Mouse (Mus musculus) thymus, postnatal 4 days (tissue): ENCODE results near the gene Tom1l2.

Experiments
- DNase-seq: peaks from one replicate; pipeline ENCODE4 v3.0.0; 2021

The Tom1l2 gene

DNA sequence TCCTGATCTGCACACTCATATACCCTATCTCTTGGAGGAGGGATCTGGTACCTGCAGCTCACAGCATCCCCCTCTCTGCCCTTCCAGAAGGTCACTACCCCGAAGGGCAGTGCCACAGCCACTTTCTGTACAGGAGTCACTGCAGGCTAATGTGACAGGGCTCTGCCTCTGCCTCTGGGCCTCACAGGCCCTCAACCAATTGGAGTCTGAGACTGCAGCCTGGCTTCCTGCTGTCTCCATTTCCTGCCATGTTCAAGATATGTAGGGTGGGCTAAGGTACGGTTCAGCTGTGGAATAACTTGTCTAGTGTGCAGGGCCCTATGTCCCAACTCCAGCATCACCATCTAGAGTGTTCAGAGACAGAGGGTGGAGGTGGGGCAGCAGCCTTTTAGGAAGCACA is 95.0 kb downstream of the Tom1l2 start:
- DNase-seq: peak; percentile 52

DNA sequence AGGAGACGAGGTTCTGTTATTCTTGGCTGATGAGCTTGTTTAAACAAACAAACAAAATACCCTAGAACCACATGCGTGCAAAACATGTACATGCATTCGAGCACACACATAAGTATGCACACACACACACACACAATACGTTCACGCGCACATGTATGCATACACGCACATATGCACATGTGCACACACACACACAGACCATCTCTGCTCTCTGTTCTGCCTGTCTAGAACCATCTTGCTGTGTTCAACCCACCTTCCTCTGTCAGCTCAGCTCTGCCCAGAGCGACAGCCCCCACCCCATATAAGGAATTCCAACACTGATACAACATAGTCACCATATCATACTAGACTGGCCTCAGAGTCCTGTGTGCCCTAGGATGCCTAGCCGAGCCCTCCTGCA is 96.0 kb downstream of the Tom1l2 start:
- no peak for DNase-seq

DNA sequence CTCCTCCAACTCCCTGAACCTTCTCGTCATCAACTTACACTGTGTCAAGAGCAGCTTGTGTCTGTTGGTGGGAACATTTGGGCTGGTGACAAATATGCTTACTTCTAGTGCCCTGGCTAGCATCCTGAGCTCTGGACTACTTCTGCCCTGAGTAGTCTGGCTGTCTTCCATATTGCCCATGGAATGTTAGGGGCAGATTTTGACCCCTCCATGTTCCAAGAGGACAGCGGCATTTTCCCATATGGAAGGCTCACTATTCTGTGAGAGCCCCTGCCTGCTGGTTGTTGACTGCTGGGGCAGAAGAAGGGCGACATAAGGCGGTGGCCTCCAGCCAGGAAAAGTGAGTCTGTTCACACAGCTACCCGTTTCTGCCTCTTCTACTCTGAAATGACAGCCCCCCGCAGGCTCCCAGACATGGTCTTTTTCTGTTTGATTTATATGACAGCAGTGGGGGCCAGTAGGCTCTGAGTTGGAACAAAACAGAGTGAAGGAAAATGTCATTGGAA is 96.5 kb downstream of the Tom1l2 start:
- DNase-seq: no peak

DNA sequence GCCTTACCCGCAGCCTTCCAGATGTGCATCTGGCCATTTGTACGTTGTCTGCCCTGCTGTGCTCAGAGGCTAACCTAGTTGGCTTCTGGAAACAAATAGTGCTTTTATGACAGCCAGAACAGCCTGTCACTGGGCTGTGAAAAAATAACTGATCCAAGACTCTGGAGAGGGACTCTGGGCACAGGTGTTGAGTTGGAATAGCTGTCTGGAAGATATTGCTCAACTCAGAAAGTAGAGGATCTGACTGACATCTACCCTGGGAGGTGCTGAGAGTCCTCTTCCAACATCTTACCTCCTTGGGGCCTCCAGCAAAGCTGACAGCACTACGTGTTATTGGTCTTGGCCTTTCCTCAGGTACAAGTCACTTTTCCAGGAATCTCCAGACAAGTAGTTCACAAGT is 97.1 kb downstream of the Tom1l2 start:
- no peak for DNase-seq

DNA sequence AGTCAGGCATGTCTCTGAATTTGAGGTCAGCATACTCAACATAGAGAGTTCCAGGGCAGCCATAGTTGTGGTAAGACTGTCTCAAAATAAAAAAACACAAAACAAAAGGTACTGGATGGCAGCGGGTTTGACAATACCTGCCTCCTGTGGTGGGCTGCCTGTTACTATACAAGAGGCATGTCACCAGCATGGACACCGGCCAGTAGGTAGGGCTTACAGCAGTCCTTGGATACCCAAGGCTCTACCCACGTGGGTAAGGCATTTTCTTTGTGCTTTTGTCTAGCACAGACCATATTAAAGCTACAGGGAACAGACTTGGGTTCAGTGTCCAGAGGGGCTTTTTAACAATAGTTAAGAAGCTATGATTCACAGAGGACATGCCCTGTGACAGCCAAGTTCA is 97.5 kb downstream of the Tom1l2 start:
- no peak for DNase-seq

DNA sequence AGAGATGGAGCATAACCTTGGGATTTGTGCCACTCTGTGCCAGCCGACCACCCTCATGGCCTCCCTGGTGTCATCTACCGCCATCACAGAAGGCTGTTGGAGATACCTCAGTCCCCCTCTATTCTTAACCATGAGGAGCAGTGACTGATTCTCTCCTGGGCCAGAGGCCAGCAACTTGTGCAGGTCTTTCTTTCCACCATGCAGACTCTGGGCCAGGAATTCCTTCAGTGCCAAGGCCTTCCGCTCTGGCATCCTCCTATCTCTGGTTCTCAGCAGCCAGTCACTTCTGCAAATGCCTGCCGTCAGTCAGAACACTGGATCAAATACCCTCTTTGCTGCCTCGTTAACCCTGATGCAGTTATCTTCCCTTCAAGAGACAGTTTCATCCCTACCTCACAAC is 98.4 kb downstream of the Tom1l2 start:
- no peak for DNase-seq

DNA sequence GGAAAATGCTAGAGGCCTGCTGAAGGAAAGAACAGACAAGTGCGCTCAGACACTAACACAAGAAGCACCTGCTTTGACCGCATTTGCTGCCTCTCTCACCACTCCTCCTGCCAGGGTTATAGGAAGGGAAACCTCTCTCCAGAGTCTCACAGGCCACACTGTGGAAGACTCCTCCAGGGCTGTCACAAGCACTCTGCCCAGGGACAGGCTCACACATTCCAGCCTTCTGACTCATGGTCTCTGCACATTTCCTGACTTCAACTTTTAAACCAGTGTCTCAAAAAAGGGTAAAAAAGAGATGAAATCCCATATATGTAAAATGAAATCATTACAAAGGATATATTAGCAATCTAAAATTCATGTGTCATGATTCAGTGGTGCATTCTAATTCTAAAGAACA is 99.2 kb downstream of the Tom1l2 start:
- no peak for DNase-seq

DNA sequence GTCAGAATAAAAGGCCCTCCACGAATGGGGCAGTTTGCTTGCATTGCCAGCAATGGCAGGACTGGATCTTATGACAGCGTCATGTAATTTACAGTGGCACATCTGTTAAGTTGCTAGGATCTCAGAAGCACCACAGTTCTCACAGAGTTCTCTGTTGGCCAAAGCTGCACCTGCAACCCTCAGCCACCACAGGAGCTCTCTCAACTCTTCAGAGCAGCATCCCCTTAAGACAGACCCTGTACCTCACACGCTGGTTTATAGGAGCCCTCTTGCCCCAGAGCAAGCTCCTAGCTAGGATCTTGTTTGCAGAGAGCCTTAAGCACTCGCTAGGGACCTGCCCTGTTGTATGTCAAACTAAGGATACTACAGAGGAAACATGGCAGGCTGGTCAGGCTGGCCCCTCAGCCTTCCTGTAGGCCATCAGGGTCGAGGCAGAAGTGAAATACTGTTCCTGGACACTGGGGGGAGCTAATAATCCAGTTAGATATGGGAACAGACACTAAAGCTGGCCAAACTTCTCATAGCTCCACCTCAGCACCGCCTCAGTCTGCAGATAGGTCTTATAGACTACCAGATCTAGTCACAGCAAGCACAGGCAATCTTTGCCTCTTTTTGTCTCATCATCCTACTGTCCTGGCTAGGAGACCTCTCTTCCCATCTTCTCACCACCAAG is 101.6 kb downstream of the Tom1l2 start:
- peak; percentile 77 for DNase-seq

DNA sequence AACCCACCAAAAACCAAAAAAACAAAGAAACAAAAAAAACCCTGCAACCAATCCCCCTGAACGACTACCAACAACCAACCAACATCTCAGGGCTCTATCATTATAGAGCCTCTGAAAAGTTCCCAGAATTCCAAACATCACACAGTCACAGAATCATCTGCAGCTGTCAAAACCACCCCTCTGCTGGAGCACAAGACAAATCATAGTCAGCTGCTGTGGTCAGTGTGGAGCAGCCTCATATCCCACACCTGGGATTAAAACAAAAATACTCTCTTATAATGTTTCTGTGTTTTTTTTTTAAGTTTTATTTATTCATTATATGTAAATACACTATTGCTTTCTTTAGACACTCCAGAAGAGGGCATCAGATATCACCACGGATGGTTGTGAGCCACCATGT is 102.8 kb downstream of the Tom1l2 start:
- no peak for DNase-seq

DNA sequence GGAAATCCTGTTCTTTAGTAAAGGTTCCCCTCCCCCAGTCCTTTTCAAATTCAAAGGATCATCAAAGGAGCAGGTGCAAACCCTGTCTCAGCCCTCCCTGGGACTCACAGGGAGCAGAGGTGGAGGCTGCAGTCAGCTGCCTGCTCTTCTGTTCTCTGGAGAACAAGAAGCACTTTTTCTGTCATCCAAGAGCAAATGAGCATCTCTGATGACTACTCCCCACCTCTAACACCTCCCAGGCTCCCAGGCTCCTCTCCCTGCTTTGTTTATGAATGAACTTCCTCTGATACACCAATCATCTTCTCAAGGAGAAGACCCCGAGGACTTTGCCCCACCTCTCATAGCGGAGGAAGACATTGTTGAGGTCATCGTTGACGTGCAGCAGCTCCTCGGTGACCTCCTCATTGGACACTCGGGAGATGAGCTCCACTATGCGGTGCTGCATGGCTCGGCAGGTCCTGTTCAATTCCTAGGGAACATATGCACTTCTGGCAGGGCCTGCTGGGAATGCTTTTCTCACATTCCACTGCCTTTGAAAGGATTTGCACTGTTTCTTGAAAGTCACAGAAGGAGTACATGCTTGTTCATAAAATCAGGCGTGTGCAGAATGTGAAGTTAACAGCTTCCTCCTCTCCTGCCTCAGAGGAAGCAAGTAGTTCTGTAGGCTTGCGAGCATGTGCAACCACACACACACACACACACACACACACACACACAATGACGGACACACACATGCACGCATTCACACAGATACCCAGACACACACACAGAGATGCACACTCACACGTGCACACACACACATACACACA is 103.9 kb downstream of the Tom1l2 start:
- peak; percentile 61 for DNase-seq

DNA sequence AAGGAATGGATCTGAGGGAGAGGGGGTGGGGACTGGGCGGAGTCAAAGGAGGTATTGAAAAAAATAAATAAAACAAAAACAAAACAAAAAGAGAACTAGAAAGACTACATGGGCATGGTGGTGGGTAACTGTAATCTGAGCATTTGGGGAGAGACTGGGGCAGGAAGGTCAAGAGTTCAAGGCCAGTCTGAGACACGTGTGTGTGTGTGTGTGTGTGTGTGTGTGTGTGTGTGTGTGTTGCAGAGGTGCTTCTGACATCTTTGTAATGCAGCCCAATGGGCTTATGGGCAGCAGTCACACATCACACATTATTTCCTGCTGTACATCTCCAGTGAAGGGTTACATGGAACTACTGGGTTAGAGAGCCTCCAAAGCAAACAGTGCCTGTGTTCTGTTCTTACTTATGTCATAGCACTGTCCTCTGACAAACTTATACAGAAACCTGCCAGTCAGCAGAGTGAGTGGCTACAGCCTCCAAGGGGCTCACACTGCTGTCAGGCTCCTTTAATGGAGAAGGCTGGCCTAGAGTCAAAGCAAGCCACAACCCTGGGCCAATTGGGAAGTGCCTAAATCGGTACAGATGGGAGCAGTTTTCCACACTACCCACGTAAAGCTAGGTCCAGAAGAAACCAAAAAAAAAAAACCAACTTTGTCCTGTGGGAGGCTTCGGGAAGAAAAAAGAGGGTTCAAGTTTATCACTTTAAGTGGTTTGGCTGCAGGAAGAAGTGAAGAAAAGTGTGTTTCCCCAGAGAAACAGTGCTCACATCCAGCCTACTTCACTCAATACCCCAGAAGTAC is 104.8 kb downstream of the Tom1l2 start:
- peak; percentile 43 for DNase-seq

DNA sequence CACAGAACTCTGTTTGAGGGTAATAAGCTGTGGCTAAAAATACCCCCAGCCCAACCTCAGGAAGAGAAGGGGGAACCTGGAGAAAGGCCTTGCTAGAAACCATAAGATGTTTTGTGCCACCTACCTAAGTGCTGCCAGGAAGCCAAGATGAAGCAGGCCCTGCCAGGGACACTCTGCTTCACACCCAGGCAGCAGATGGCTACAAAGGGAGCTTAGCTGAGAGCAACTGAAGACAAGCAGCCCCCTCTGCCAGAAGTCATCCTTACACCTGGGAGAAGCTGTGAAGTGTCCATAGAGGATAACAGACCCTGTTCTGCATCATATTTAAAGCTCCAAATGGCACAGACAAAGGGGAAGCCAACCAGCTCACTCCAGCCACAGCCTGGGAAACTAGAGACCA is 106.6 kb downstream of the Tom1l2 start:
- peak; percentile 56 for DNase-seq

DNA sequence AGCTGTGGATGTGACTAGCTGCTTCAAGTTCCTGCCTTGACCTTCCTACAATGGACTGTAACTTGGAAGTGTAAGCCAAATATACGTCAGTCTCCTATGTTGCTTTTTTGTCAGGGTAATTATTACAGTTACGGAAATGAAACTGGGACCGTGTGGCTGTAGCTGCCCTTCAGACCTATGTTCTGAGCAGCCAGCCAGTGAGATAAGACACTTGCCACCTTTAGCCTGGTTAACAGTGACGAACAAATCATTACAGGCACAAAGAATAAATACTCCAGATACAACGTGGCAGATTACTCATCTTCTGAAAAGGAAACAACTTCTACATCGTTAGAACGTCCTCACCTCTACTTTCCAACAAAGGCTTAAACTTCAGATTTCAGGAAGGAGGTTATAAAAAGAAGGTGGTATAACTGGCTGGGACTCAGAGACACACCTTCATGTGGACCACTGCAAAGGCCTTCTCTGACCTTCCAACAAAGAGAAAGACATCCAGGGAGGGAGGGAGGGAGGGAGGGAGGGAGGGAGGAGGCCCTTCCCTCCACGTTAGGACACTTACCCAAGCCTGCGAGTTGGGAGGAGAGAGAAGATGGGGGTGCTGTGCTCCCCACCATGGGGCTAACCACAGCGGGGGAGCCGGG is 108.1 kb downstream of the Tom1l2 start:
- no peak for DNase-seq

DNA sequence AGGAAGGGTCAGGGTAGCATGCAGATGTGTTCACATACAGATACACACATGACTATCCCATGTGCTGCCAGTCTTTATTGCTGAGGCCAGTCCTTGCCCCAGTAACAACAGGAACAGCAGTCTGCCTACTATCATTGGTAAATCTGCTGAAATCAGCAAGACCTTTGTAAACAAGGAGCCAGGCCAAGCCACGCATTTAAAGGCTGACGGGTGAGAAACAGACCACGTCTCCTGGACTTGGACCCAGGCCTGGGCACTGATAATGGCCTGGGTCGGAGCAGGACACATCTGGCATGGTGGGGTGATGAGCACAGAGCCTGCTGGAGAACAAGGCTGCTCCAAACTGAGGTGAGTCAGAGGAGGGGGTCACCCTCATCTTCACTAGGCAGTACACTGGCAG is 112.2 kb downstream of the Tom1l2 start:
- no peak for DNase-seq

DNA sequence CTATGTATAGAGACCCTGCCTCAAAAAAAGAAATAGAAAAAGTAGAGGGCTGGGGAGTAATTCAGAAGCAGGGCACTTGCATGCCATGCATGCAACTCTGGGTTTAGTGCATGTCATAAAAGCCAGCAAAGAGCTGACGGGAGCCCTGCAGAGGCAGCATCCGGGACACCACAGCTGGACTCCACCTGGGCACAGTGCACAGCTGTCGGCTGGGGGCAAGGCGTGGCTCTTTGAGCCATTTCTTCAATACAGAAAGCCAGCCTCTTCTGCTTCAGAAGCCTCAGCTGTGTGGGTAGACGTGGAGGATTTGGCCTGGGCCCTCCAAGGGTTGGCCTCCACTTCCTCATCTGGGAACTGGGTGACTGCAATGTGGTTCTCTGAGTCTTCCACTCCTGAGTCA is 117.4 kb downstream of the Tom1l2 start:
- peak; percentile 78 for DNase-seq

DNA sequence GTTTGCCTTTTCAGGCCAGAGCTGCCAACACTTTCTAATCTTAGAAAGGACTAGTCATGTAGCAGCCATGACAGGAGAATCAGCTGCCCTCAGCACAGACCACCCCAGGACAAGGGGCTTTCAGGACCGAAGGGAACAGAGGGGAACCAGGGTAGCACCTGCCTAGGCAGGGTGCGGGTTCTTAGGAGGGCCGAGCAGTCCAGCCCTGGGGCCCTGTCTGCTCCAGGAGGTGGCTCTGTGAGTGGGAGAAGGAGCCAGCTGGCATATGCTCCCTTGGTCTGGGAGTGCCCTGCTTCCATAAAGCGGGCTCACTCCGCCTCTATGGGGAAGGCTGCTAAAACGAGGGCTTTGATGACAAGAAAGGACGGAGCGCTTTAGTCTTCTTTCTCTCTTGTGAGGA is 119.5 kb downstream of the Tom1l2 start:
- peak; percentile 62 for DNase-seq

DNA sequence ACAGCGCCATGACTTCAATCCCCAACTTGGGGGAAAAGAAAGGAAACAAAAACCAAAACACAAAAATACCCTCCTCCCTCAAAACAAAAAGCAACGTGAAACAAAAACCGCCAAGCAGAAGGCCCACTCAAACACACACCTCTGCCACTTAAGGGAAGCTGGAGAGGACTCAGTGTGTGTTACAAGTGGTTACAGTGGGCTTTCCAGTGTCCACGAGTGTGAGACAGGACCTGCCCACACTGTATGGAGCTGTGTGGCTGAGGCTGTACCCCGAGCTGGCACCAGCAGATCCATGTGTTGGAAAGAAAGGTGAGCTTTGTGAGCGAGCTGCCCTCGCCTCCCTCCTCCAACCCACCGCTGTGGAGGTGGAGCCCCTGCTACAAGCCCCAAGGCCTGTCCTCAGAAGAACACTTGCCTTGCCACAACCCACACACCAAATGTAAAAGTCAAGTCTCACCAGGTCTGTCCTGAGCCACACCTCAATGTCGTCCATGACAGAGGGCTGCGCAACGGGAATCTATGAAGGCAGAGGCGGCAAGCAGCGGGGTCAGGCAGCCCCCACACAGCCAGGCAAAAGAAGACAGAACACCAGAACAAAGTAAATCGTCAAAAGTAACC is 120.2 kb downstream of the Tom1l2 start:
- peak; percentile 72 for DNase-seq

DNA sequence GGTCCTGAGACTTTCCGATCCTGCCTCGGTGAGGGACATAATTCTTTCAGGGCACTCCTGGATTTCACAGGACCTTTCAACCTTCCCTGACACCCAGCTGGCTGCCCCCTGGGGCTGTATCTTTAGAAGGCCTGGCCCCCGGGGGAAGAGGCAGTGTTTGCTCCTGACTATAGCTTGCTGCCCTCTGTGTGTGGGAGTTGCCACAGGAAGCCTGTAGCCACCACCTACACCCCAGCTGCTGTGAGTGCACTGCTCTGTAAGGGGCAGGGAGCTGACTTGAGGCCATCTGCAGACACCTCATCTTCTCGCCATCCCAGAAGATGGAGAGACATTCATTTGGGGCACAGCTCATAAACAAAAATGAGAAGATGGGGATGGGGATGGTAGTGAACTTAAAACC is 120.8 kb downstream of the Tom1l2 start:
- peak; percentile 69 for DNase-seq

DNA sequence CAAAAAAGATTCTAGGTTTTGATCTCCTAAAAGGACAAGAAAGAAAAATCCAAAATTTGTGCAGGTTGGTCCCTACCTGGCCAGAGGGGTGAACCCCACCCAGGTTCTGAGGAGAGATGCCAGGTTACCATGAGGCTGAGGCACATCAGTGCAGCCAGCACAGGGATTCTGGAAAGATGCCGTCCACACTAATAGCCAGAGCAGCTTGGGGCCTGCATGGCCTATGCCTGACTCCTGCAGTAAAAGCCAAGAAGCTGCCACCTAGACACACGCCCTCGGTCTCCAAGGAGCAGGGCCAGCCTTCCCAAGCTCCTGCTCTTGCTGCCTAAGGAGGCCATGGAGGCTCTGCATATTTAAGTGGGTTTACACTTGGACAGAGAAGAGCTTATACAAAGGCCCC is 121.4 kb downstream of the Tom1l2 start:
- DNase-seq: peak; percentile 46

DNA sequence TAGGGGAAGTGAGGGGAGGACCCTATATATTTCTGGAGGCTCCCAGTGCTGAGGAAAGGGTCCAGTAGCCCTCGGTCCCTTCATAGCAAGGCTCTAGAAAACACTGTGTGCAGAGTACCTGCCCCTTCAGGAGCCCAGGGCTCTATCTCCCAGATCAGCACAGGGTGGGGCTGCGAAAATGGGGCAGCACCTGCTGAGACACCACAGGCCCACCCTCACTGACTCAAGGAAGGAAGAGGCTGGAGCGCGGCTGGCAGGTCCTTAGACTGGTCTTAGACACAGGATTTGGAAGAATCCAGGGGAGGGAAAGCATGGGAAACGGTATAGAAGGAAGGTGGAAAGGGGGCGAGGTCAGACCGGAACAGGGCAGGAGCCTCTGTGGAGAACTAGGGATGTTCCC is 122.2 kb downstream of the Tom1l2 start:
- peak; percentile 75 for DNase-seq

DNA sequence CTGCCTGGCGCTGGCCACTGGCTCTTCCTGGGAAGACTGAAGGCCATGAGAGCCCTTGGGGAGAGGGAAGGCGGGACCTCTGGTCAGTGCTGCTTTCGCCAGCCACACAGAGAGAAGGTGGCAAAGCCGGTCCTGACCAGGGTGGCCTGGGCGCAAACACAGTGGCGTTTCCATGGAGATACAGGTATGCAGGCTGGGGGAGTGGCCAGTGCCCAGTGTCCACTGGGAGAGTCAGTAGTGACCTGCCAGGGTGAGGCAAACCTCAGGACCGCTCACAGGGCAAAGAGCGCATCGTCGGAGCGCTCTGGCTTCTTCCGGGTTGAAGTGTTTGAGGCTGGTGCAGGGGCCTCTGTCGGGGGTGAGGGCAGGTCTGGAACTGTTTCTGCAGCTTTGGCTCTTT is 122.9 kb downstream of the Tom1l2 start:
- no peak for DNase-seq

DNA sequence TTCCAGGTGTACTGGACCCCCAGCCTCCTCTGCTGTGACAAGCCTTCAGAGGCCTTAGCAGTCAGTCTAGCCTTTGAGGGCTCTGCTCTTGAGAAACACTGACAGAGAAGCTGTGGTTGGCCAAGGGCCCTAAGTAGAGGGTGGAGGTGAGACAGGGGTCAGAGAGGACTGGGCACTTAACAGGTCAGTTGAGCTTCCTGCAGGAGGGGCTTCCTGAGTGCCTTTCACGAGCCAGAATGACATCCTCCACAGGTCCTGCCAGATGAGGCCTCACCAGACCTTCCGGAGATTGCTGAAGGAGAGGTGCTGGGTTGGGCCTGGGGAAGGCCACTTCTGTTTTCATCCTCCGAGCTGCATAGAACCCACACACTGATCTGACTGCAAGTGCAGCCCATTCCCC is 124.2 kb downstream of the Tom1l2 start:
- DNase-seq: no peak

DNA sequence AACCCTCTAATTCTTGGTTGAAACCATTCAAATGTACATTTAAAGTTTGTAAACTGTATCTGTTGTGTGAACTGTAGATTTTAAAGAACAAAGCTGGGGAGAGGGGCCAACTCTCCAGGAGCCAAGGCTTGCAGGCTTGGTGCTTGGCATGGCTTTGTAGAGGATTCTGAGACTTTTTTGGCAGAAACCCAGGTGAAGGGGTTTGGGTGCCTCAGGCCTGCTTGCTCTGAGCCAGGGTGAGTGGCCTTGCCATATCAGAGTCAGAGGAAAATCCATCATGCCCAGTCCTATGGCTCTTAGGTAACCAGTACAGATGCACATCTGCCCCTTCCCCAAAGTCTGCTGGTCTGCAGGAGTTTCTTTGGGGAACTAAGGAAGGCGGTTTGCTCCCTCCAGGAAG is 126.8 kb downstream of the Tom1l2 start:
- DNase-seq: no peak
